Mouse (Mus musculus) monocyte, adult 2 months (primary cell): ENCODE measurements around the gene Ptprd.

Experiments
- DNase-seq, 2 experiments: peaks; one replicate each; pipeline ENCODE4 v3.0.0; 2022; ENCODE audit warnings: low spot score in 2 of 2, low read depth in 1 of 2

Ptprd gene

GRCm38 (mm10) chr4:75973322-75973721 is 2238.4 kb downstream of the Ptprd start:
- DNase-seq = no peak

DNA sequence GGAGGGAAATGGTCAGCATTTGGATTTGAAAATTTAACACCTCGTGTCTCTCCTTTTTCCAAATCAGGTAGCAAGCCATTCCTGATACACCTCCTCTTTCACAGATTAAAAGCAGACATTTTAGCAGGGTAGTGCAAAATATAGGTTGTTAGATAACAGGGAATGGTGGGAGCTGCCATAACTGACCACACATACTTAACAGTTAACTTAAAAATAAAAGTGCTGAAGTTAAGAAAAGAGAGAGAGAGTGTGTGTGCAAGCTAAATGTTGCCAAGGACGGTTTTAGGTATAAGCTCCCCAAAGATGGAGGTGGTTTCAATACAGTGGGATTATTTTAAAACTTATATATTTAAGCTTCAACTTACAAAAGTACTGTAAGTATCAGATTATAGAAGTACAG is 2241.8 kb downstream of the Ptprd start:
- DNase-seq = no peak

- no peak for DNase-seq
Observed at GRCm38 (mm10) chr4:75968618-75969017, 2243.1 kb downstream of the Ptprd start.

- DNase-seq = no peak
Observed at GRCm38 (mm10) chr4:75965810-75966209, 2246.0 kb downstream of the Ptprd start.

- DNase-seq = no peak
Observed at GRCm38 (mm10) chr4:75962916-75963315, 2248.8 kb downstream of the Ptprd start.

- no peak for DNase-seq
Observed at GRCm38 (mm10) chr4:75961865-75962264, 2249.9 kb downstream of the Ptprd start.

GRCm38 (mm10) chr4:75953349-75954060 is 2258.3 kb downstream of the Ptprd start:
- DNase-seq = no peak

- no peak for DNase-seq
Observed at GRCm38 (mm10) chr4:75950582-75950981, 2261.2 kb downstream of the Ptprd start.

GRCm38 (mm10) chr4:75894871-75895270 is 2316.9 kb downstream of the Ptprd start:
- no peak for DNase-seq
